Mouse (Mus musculus) myocyte (in vitro differentiated cells): ENCODE measurements at regions not wholly inside any gene's neighbourhood (a gene's known extent, or its start where the extent isn't known, plus 50 kb on each side); places are given as distances from the start of the nearest gene placed in this dataset.

Experiments used
- CEBPB ChIP-seq: IDR thresholded peaks from 2 replicates; pipeline ENCODE4 v1.6.1; 2011; ENCODE audit warnings: mild to moderate bottlenecking, moderate library complexity; ENCODE audit not compliant: poor library complexity, insufficient read depth, severe bottlenecking
- MAX ChIP-seq: IDR thresholded peaks from one replicate; pipeline ENCODE4 v1.6.1; 2011; ENCODE audit warnings: low read depth, mild to moderate bottlenecking, control low read depth
- POLR2A ChIP-seq: IDR thresholded peaks from one replicate; pipeline ENCODE4 v1.6.1; 2011; ENCODE audit warnings: low read depth, mild to moderate bottlenecking, control low read depth, moderate library complexity; ENCODE audit not compliant: insufficient read length
- TCF12 ChIP-seq: IDR thresholded peaks from one replicate; pipeline ENCODE4 v1.6.1; 2011; ENCODE audit warnings: mild to moderate bottlenecking, control low read depth; ENCODE audit not compliant: poor library complexity, insufficient read depth, severe bottlenecking

DNA sequence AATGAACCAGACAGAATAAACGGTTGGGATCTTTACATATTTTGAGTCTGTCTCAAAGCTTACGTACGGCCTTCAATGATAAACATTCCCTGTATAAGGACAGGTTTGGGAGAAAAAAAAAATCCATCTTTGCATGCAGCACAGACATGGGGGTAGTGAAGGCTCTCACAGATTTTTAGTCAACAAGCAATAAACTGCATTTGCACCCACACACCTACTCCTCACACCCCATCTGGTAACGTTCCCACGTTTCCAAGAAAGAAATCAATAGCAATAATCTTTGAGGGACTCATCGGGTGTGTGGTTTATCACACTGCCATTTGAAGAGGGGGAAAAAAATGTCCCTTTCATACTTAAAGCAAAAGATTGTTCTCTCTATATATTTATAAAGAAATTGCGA is 113.8 kb upstream of the Onecut1 start:
- TF ChIP-seq TCF12 (no peak), POLR2A (no peak), CEBPB (no peak), MAX (no peak)
